Mouse (Mus musculus) hindbrain, embryonic 13.5 days (tissue): ENCODE measurements around the gene Tmem106c. TPM values are rescaled to one million over a fixed set of nuclear protein-coding genes. Genes with fewer than 3 reads are reported as not detected.

Experiments
- ATAC-seq: fragments of 200-750 bp; cut with Nextera tagmentation; 2 replicates; pipeline ENCODE4 v1.8.0; 2017; ENCODE audit warnings: moderate TSS enrichment; ENCODE audit not compliant: low FRiP score
- H3K27ac ChIP-seq: fragments of 300-500 bp; sonication (generic); 2 replicates; pipeline ENCODE4 v1.5.1; 2015; ENCODE audit warnings: inconsistent platforms, mild to moderate bottlenecking, moderate library complexity
- H3K27me3 ChIP-seq: fragments of 300-500 bp; sonication (generic); 2 replicates; pipeline ENCODE4 v1.6.1; 2015; ENCODE audit warnings: mild to moderate bottlenecking, inconsistent platforms
- H3K36me3 ChIP-seq: fragments of 300-500 bp; sonication (generic); 2 replicates; pipeline ENCODE4 v1.6.1; 2015; ENCODE audit warnings: mild to moderate bottlenecking, inconsistent platforms
- H3K4me1 ChIP-seq: fragments of 300-500 bp; sonication (generic); replicated peaks from 2 replicates; pipeline ENCODE4 v1.6.1; 2015; ENCODE audit warnings: inconsistent platforms
- H3K4me2 ChIP-seq: fragments of 300-500 bp; sonication (generic); 2 replicates; pipeline ENCODE4 v1.6.1; 2015; ENCODE audit warnings: inconsistent platforms, mild to moderate bottlenecking, moderate library complexity
- H3K4me3 ChIP-seq: fragments of 300-500 bp; sonication (generic); 2 replicates; pipeline ENCODE4 v1.5.1; 2015; ENCODE audit warnings: mild to moderate bottlenecking, inconsistent platforms
- H3K9ac ChIP-seq: fragments of 300-500 bp; sonication (generic); 2 replicates; pipeline ENCODE4 v1.6.1; 2015; ENCODE audit warnings: mild to moderate bottlenecking, inconsistent platforms
- H3K9me3 ChIP-seq: fragments of 300-500 bp; sonication (generic); 2 replicates; pipeline ENCODE4 v1.6.1; 2016; ENCODE audit warnings: inconsistent platforms
- WGBS: fragments of 180-500 bp; shearing (Covaris S2); methylation state at CpG from one replicate; pipeline ENCODE4 v1.1.7; 2015; 5-methylcytosine and 5-hydroxymethylcytosine counted together
- polyA plus RNA-seq: library from polyadenylated mRNA; unstranded; fragments of >200 nt; fragmentation: Nextera tagmentation; extraction: Ambion mirVana; gene quantifications from 2 replicates; pipeline ENCODE4 v1.2.1, GENCODE M21; 2015

Tmem106c gene
- 53.6 and 58.3 TPM in 2 replicates for polyA plus RNA-seq

GRCm38 (mm10) chr15:97963989-97964835, at the start of gene Tmem106c:
TSS of gene Tmem106c (plus strand) at chr15:97964200.
- Histone ChIP-seq H3K27ac (peak within 1 kb of the TSS; percentile 87), H3K4me2 (peak within 1 kb of the TSS; percentile 73), H3K4me3 (peak within 1 kb of the TSS; percentile 55), H3K4me1 (peaks cover 21% of the 10 kb centered on the region), H3K9ac (peak within 1 kb of the TSS; percentile 75), H3K27me3 (no peaks in the 10 kb centered on the region), H3K9me3 (no peaks in the 10 kb centered on the region), H3K36me3 (peaks cover 4% of the 10 kb centered on the region; the same call in 1 of the 2 replicates)
- ATAC-seq = peak; percentile 94
- under 1% methylated on average over 67 of the region's 67 CpGs for WGBS

DNA sequence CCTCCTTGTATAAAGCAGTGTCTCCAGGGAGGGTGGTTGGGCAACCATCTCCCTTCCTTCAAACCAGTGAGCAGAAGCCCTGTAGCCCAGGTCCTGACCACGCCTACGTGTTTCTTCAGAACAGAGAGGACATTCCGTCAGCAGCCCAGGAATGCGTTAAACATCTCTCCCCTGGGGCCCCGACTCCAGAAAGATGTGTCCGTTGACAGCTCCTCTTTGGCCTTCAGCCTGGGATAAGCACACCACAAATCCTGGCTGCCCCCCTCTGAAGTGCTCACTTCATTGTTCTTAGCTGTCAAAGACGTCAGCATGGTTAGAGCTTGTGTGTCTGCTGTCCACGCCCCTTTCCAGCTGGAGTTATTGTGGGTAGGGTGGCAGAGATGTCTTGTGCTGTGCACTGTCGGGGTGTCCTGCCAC, 49.7 kb upstream of the Tmem106c start:
- Histone ChIP-seq H3K4me1 (peaks cover 5% of the 10 kb centered on the region), H3K27me3 (peaks cover 20% of the 10 kb centered on the region), H3K9ac (no peak overlapping the region), H3K9me3 (no peaks in the 10 kb centered on the region), H3K4me2 (no peak overlapping the region), H3K36me3 (no peaks in the 10 kb centered on the region), H3K4me3 (no peak overlapping the region), H3K27ac (no peak overlapping the region)
- ATAC-seq = no peak
- 10% methylated on average over 9 of the region's 9 CpGs for WGBS

DNA sequence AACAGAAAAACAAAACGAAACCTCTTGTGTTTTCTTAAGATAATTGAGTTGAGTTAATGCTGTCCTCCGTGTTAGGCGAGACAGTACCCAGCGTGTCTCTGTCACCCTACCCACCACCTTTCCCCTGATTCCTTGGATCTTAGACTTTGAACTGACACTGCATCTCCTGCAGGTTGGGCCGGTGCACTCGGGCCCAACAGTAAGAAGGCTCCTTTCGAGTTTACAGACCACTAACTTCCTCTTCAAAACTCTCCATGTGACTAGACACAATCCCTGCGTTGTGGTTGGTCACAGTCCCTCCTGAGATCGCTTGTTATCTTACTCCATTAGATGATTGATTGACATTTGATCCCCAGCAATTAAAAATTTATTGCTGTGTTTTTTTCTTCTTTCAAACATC, 46.0 kb upstream of the Tmem106c start:
- ATAC-seq = no peak
- 90% methylated on average over 9 of the region's 9 CpGs for WGBS
- no peak overlapping the region for H3K4me2 ChIP-seq

DNA sequence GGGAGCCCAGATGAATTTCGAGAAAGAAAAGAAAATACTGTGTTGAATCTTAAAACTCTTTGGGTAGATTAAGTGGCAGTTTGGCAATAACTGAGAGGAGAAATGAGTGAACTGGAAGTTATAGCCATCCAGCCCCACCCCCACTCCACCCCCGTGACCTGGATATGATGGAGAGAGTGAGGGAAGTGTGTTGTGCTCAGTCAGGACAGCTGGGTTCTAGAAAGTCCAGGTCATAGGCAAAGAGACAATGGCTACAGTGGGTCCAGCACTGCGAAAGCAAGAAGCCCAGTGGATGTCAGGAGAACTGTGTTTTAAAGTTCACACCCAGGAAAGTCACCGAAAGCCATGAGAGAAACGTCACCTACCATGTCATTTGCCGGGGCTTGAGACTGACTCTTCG, 44.8 kb upstream of the Tmem106c start:
- Histone ChIP-seq H3K36me3 (no peaks in the 10 kb centered on the region), H3K4me2 (no peak overlapping the region), H3K27me3 (no peaks in the 10 kb centered on the region), H3K9me3 (no peaks in the 10 kb centered on the region), H3K27ac (no peak overlapping the region), H3K9ac (no peak overlapping the region), H3K4me3 (no peak overlapping the region), H3K4me1 (peaks cover 4% of the 10 kb centered on the region)
- WGBS = 89% methylated on average over 7 of the region's 7 CpGs
- ATAC-seq = no peak

More for the DNA sequence above, 46.0 kb upstream of the Tmem106c start:
- H3K4me1 ChIP-seq = peaks cover 5% of the 10 kb centered on the region
- no peak overlapping the region for H3K9ac ChIP-seq
- no peaks in the 10 kb centered on the region for H3K36me3 ChIP-seq
- 0 out of 2 replicates have a peak, but pooled peaks cover 6% of the 10 kb centered on the region for H3K27me3 ChIP-seq
- no peak overlapping the region for H3K27ac ChIP-seq
- H3K4me3 ChIP-seq = no peak overlapping the region
- no peaks in the 10 kb centered on the region for H3K9me3 ChIP-seq

GRCm38 (mm10) chr15:97920306-97920705, 43.7 kb upstream of the Tmem106c start:
- H3K27me3 ChIP-seq = no peaks in the 10 kb centered on the region
- H3K9ac ChIP-seq = no peak overlapping the region
- H3K36me3 ChIP-seq = no peaks in the 10 kb centered on the region
- WGBS = 75% methylated on average over 5 of the region's 5 CpGs
- no peaks in the 10 kb centered on the region for H3K4me1 ChIP-seq
- H3K4me2 ChIP-seq = no peak overlapping the region
- H3K4me3 ChIP-seq = no peak overlapping the region
- H3K27ac ChIP-seq = no peak overlapping the region
- ATAC-seq = no peak
- no peaks in the 10 kb centered on the region for H3K9me3 ChIP-seq

DNA sequence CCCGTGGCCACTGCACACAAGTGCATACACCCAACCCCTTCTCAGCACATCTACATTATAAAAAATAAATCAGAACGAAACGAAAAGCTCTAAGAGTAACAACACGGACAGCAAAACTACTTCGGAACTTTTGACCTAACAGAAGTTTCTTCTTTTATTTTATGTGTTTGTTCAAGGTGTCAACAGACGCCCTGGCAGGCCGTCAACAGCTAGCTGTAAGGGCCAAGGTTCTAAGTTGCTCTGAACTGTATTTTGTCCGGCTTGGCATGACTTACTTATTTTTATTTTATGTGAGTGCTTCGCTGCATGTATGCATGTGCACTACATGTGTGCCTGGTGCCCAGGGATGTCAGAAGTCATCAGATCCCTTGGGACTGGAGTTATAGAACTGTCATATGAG, 42.2 kb upstream of the Tmem106c start:
- no peak overlapping the region for H3K9ac ChIP-seq
- H3K27me3 ChIP-seq = no peaks in the 10 kb centered on the region
- H3K27ac ChIP-seq = no peak overlapping the region
- no peak overlapping the region for H3K4me2 ChIP-seq
- 95% methylated on average over 9 of the region's 9 CpGs for WGBS
- no peak overlapping the region for H3K4me3 ChIP-seq
- ATAC-seq = no peak
- no peaks in the 10 kb centered on the region for H3K4me1 ChIP-seq
- H3K36me3 ChIP-seq = no peaks in the 10 kb centered on the region
- no peaks in the 10 kb centered on the region for H3K9me3 ChIP-seq

GRCm38 (mm10) chr15:97922421-97922820, 41.6 kb upstream of the Tmem106c start:
- Histone ChIP-seq H3K27ac (no peak overlapping the region), H3K4me1 (no peaks in the 10 kb centered on the region), H3K9me3 (no peaks in the 10 kb centered on the region), H3K27me3 (no peaks in the 10 kb centered on the region), H3K36me3 (no peaks in the 10 kb centered on the region), H3K9ac (no peak overlapping the region), H3K4me2 (no peak overlapping the region), H3K4me3 (no peak overlapping the region)
- WGBS = 94% methylated on average over 2 of the region's 2 CpGs
- no peak for ATAC-seq

DNA sequence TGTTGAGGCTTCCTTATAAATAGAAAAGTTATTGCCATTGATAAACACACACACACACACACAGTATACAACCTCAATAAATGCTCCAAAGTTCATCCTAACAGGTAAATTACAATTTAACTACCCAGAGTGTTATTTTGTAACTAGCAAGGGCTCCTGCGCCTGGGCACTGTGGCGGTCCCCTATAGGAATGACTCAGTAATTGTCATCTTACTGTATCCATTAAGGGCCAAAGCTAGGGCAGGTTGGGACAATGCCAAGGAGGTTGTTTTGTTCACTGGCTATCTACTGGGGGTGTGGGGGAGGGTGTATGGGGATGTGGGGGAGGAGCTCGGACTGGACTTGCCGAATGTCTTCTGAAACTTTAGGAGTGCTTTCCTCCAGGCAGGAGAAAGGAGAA, 37.0 kb upstream of the Tmem106c start:
- Histone ChIP-seq H3K36me3 (no peaks in the 10 kb centered on the region), H3K4me2 (no peak overlapping the region), H3K9ac (no peak overlapping the region), H3K27me3 (no peaks in the 10 kb centered on the region), H3K4me1 (no peaks in the 10 kb centered on the region), H3K9me3 (no peaks in the 10 kb centered on the region), H3K27ac (no peak overlapping the region), H3K4me3 (no peak overlapping the region)
- 70% methylated on average over 4 of the region's 4 CpGs for WGBS
- no peak for ATAC-seq

DNA sequence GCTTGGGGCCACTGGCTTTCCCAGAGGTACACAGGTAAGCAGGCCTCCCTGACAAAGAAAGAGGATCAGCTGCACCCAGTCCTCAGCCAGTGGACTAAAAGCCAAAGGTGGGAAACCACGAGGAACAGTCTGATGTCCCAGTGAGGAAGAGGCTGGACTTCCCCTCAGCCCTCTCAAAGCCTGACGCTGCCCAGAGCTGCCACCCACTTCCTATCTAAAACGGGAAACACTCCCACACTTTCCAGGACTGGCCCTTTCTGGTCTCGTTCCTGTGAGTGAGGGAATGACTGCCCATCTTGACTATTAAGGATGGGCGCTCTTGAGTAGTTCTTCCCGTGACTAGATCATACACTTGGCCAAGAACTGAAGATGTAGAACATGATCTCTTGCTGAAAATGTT, 36.2 kb upstream of the Tmem106c start:
- Histone ChIP-seq H3K27me3 (no peaks in the 10 kb centered on the region), H3K9ac (no peak overlapping the region), H3K27ac (no peak overlapping the region), H3K4me1 (no peaks in the 10 kb centered on the region), H3K9me3 (no peaks in the 10 kb centered on the region), H3K36me3 (no peaks in the 10 kb centered on the region), H3K4me2 (no peak overlapping the region), H3K4me3 (no peak overlapping the region)
- ATAC-seq = no peak
- 81% methylated on average over 6 of the region's 6 CpGs for WGBS

DNA sequence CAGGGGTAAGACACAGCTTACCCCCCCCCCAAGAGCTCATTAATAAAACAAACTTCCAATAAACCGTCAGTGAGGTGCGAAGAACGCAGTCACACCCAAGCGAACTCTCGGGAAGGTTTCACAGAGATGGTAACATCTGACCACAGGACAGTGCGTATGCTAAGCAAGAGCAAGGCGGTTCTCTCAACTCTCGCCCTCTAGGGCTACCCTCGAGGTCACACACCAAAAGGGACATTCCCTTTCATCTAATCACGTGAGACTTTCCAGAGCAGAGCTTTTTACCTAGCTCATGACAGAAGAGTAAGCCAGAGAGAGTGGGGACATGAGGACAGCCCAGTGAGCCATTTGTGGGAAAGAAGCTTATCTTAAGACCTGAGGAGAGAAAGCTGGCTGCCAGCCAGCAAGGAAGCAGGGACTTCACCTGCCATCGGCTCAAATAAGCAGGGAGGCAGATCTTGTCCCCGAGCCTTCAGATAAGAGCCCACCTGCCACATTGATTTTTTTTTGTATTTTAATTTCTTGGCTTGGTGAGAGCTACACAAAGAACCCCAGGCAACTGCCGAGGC, 34.7 kb upstream of the Tmem106c start:
- H3K27me3 ChIP-seq = no peaks in the 10 kb centered on the region
- H3K9me3 ChIP-seq = no peaks in the 10 kb centered on the region
- no peak overlapping the region for H3K4me3 ChIP-seq
- no peak for ATAC-seq
- H3K4me2 ChIP-seq = no peak overlapping the region
- no peaks in the 10 kb centered on the region for H3K4me1 ChIP-seq
- WGBS = 65% methylated on average over 13 of the region's 13 CpGs
- no peak overlapping the region for H3K9ac ChIP-seq
- no peaks in the 10 kb centered on the region for H3K36me3 ChIP-seq
- H3K27ac ChIP-seq = no peak overlapping the region

GRCm38 (mm10) chr15:97932441-97932840, 31.6 kb upstream of the Tmem106c start:
- H3K4me3 ChIP-seq = no peak overlapping the region
- H3K9me3 ChIP-seq = no peaks in the 10 kb centered on the region
- no peak overlapping the region for H3K9ac ChIP-seq
- H3K36me3 ChIP-seq = no peaks in the 10 kb centered on the region
- 88% methylated on average over 12 of the region's 12 CpGs for WGBS
- H3K27me3 ChIP-seq = no peaks in the 10 kb centered on the region
- ATAC-seq = no peak
- H3K4me2 ChIP-seq = no peak overlapping the region
- no peaks in the 10 kb centered on the region for H3K4me1 ChIP-seq
- no peak overlapping the region for H3K27ac ChIP-seq

- H3K4me1 ChIP-seq = no peaks in the 10 kb centered on the region
- H3K27ac ChIP-seq = no peak overlapping the region
- H3K9ac ChIP-seq = no peak overlapping the region
- no peak overlapping the region for H3K4me2 ChIP-seq
- H3K27me3 ChIP-seq = no peaks in the 10 kb centered on the region
- H3K4me3 ChIP-seq = no peak overlapping the region
- 58% methylated on average over 6 of the region's 6 CpGs for WGBS
- H3K9me3 ChIP-seq = no peaks in the 10 kb centered on the region
- no peak for ATAC-seq
- no peaks in the 10 kb centered on the region for H3K36me3 ChIP-seq
Observed at GRCm38 (mm10) chr15:97938580-97938979, 25.4 kb upstream of the Tmem106c start.

DNA sequence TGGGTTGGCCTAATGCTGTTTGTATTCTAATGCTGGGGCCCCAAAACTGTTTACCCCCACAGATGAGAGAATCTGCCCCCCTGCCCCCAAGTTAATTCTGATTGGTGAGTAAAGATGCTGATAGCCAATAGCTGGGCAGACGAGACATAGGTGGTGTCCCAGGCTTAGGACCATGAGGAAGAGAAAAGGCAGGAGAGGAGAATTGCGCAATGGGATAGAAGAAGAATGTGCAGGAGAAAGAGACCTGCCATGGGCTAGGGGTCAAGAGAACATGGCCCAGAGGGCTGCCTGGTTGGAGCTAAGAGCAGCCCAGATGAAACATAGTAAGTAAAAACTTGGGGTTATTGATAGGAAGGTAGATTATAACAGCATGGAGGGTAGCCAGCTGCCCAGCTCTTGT, 23.9 kb upstream of the Tmem106c start:
- H3K4me3 ChIP-seq = no peak overlapping the region
- H3K27me3 ChIP-seq = no peaks in the 10 kb centered on the region
- no peak overlapping the region for H3K9ac ChIP-seq
- H3K36me3 ChIP-seq = no peaks in the 10 kb centered on the region
- H3K4me1 ChIP-seq = no peaks in the 10 kb centered on the region
- no peak overlapping the region for H3K27ac ChIP-seq
- no peak for ATAC-seq
- no peak overlapping the region for H3K4me2 ChIP-seq
- H3K9me3 ChIP-seq = no peaks in the 10 kb centered on the region
- 94% methylated on average over 2 of the region's 2 CpGs for WGBS
